Mouse (Mus musculus) limb, embryonic 13.5 days (tissue): ENCODE results near the gene Slc6a17. TPM values are rescaled to one million over a fixed set of nuclear protein-coding genes. Genes with fewer than 3 reads are reported as not detected.
A peak's percentile ranks its signal among the peaks of the same experiment; 100 is the strongest.

Source experiments
- ATAC-seq: fragments of 200-750 bp; cut with Nextera tagmentation; 2 replicates; pipeline ENCODE4 v1.8.0; 2017; ENCODE audit warnings: low read depth, moderate number of reproducible peaks, moderate TSS enrichment; ENCODE audit not compliant: low FRiP score
- H3K27ac ChIP-seq: fragments of 300-500 bp; sonication (generic); 2 replicates; pipeline ENCODE4 v1.5.1; 2015; ENCODE audit warnings: inconsistent platforms, mild to moderate bottlenecking, moderate library complexity
- H3K27me3 ChIP-seq: fragments of 300-500 bp; sonication (generic); 2 replicates; pipeline ENCODE4 v1.6.1; 2015; ENCODE audit warnings: mild to moderate bottlenecking, inconsistent platforms
- H3K36me3 ChIP-seq: fragments of 300-500 bp; sonication (generic); 2 replicates; pipeline ENCODE4 v1.6.1; 2015; ENCODE audit warnings: inconsistent platforms, mild to moderate bottlenecking, moderate library complexity
- H3K4me1 ChIP-seq: fragments of 300-500 bp; sonication (generic); 2 replicates; pipeline ENCODE4 v1.6.1; 2015; ENCODE audit warnings: inconsistent platforms
- H3K4me2 ChIP-seq: fragments of 300-500 bp; sonication (generic); replicated peaks from 2 replicates; pipeline ENCODE4 v1.6.1; 2015; ENCODE audit warnings: inconsistent platforms, mild to moderate bottlenecking, moderate library complexity
- H3K4me3 ChIP-seq: fragments of 300-500 bp; sonication (generic); 2 replicates; pipeline ENCODE4 v1.5.1; 2015; ENCODE audit warnings: moderate library complexity, mild to moderate bottlenecking, inconsistent platforms
- H3K9ac ChIP-seq: fragments of 300-500 bp; sonication (generic); 2 replicates; pipeline ENCODE4 v1.6.1; 2015; ENCODE audit warnings: mild to moderate bottlenecking, inconsistent platforms
- H3K9me3 ChIP-seq: fragments of 300-500 bp; sonication (generic); 2 replicates; pipeline ENCODE4 v1.6.1; 2016; ENCODE audit warnings: inconsistent platforms
- WGBS: fragments of 180-500 bp; shearing (Covaris S2); methylation state at CpG from one replicate; pipeline ENCODE4 v1.1.7; 2015; 5-methylcytosine and 5-hydroxymethylcytosine counted together
- polyA plus RNA-seq: library from polyadenylated mRNA; unstranded; fragments of >200 nt; fragmentation: Nextera tagmentation; extraction: Ambion mirVana; gene quantifications from 2 replicates; pipeline ENCODE4 v1.2.1, GENCODE M21; 2015

The Slc6a17 gene
- polyA plus RNA-seq, 1 experiment from 2014 or later, result 5.9 TPM

GRCm38 (mm10) chr3:107458528-107459195 lies 59.2 kb downstream of the Slc6a17 start:
- peak overlapping the region; percentile 60 for H3K9ac ChIP-seq
- H3K4me3 ChIP-seq, result peak overlapping the region; percentile 58
- H3K4me1 ChIP-seq, result peaks cover 27% of the 10 kb centered on the region
- H3K27ac ChIP-seq, result no peak overlapping the region
- H3K27me3 ChIP-seq, result peaks cover 96% of the 10 kb centered on the region
- peak overlapping the region; percentile 100 for H3K4me2 ChIP-seq
- WGBS, result under 1% methylated on average over 51 of the region's 51 CpGs
- no peaks in the 10 kb centered on the region for H3K9me3 ChIP-seq
- H3K36me3 ChIP-seq, result no peaks in the 10 kb centered on the region
- 0 out of 2 replicates have a peak, but pooled peaks have one; percentile 1 for ATAC-seq

- ATAC-seq, result no peak
- peak overlapping the region; percentile 60 for H3K9ac ChIP-seq
- peak overlapping the region; percentile 58 for H3K4me3 ChIP-seq
- peaks cover 27% of the 10 kb centered on the region for H3K4me1 ChIP-seq
- peak overlapping the region; percentile 100 for H3K4me2 ChIP-seq
- H3K27me3 ChIP-seq, result peaks cover 97% of the 10 kb centered on the region
- no peaks in the 10 kb centered on the region for H3K36me3 ChIP-seq
- 2% methylated on average over 23 of the region's 23 CpGs for WGBS
- H3K27ac ChIP-seq, result no peak overlapping the region
- H3K9me3 ChIP-seq, result no peaks in the 10 kb centered on the region
These were observed 59.7 kb downstream of the Slc6a17 start for GRCm38 (mm10) chr3:107458104-107458503.

- Histone ChIP-seq H3K4me1 (peaks cover 30% of the 10 kb centered on the region), H3K27me3 (peaks cover 62% of the 10 kb centered on the region), H3K9me3 (no peaks in the 10 kb centered on the region), H3K4me2 (no peak overlapping the region), H3K4me3 (no peak overlapping the region), H3K27ac (no peak overlapping the region), H3K36me3 (no peaks in the 10 kb centered on the region), H3K9ac (no peak overlapping the region)
- 72% methylated on average over 4 of the region's 4 CpGs for WGBS
- no peak for ATAC-seq
These were observed 63.5 kb downstream of the Slc6a17 start for GRCm38 (mm10) chr3:107454280-107454679.

- no peak overlapping the region for H3K27ac ChIP-seq
- H3K9me3 ChIP-seq, result no peaks in the 10 kb centered on the region
- peaks cover 20% of the 10 kb centered on the region for H3K4me1 ChIP-seq
- H3K36me3 ChIP-seq, result no peaks in the 10 kb centered on the region
- no peak for ATAC-seq
- H3K27me3 ChIP-seq, result peaks cover 4% of the 10 kb centered on the region; the same call in 1 of the 2 replicates
- H3K4me2 ChIP-seq, result no peak overlapping the region
- H3K9ac ChIP-seq, result no peak overlapping the region
- WGBS, result 67% methylated on average over 3 of the region's 3 CpGs
- no peak overlapping the region for H3K4me3 ChIP-seq
These were observed 71.0 kb downstream of the Slc6a17 start for GRCm38 (mm10) chr3:107446822-107447221.

- Histone ChIP-seq H3K4me1 (peaks cover under 1% of the 10 kb centered on the region; the same call in 1 of the 2 replicates), H3K27me3 (peaks cover 4% of the 10 kb centered on the region; the same call in 1 of the 2 replicates), H3K9ac (no peak overlapping the region), H3K36me3 (no peaks in the 10 kb centered on the region), H3K27ac (no peak overlapping the region), H3K4me2 (no peak overlapping the region), H3K4me3 (no peak overlapping the region), H3K9me3 (peaks cover 4% of the 10 kb centered on the region; the same call in 1 of the 2 replicates)
- no peak for ATAC-seq
- 67% methylated on average over 5 of the region's 5 CpGs for WGBS
These were observed 74.0 kb downstream of the Slc6a17 start for GRCm38 (mm10) chr3:107443866-107444265.

- Histone ChIP-seq H3K9me3 (peaks cover 5% of the 10 kb centered on the region; the same call in 1 of the 2 replicates), H3K27me3 (peaks cover 4% of the 10 kb centered on the region; the same call in 1 of the 2 replicates), H3K27ac (no peak overlapping the region), H3K4me2 (no peak overlapping the region), H3K36me3 (no peaks in the 10 kb centered on the region), H3K9ac (no peak overlapping the region), H3K4me3 (no peak overlapping the region), H3K4me1 (no peaks in the 10 kb centered on the region)
- no peak for ATAC-seq
- WGBS, result 80% methylated on average over 11 of the region's 11 CpGs
These were observed 75.6 kb downstream of the Slc6a17 start for GRCm38 (mm10) chr3:107442191-107442590.

- H3K27me3 ChIP-seq, result peaks cover 4% of the 10 kb centered on the region; the same call in 1 of the 2 replicates
- peaks cover 5% of the 10 kb centered on the region; the same call in 1 of the 2 replicates for H3K9me3 ChIP-seq
- WGBS, result 79% methylated on average over 8 of the region's 8 CpGs
- no peaks in the 10 kb centered on the region for H3K4me1 ChIP-seq
- no peaks in the 10 kb centered on the region for H3K36me3 ChIP-seq
- H3K4me2 ChIP-seq, result no peak overlapping the region
- H3K27ac ChIP-seq, result no peak overlapping the region
- ATAC-seq, result no peak
- H3K4me3 ChIP-seq, result no peak overlapping the region
- no peak overlapping the region for H3K9ac ChIP-seq
These were observed 76.5 kb downstream of the Slc6a17 start for GRCm38 (mm10) chr3:107441306-107441705.

- Histone ChIP-seq H3K9ac (no peak overlapping the region), H3K9me3 (peaks cover 5% of the 10 kb centered on the region; the same call in 1 of the 2 replicates), H3K4me1 (no peaks in the 10 kb centered on the region), H3K36me3 (no peaks in the 10 kb centered on the region), H3K27me3 (peaks cover 4% of the 10 kb centered on the region; the same call in 1 of the 2 replicates), H3K27ac (no peak overlapping the region), H3K4me3 (no peak overlapping the region), H3K4me2 (no peak overlapping the region)
- no peak for ATAC-seq
- WGBS, result 89% methylated on average over 11 of the region's 11 CpGs
These were observed 78.5 kb downstream of the Slc6a17 start for GRCm38 (mm10) chr3:107439280-107439679.

GRCm38 (mm10) chr3:107437666-107438065 lies 80.2 kb downstream of the Slc6a17 start:
- WGBS, result 89% methylated on average over 2 of the region's 2 CpGs
- H3K9me3 ChIP-seq, result peaks cover 5% of the 10 kb centered on the region; the same call in 1 of the 2 replicates
- ATAC-seq, result no peak

GRCm38 (mm10) chr3:107436434-107436833 lies 81.4 kb downstream of the Slc6a17 start:
- Histone ChIP-seq H3K27me3 (no peaks in the 10 kb centered on the region), H3K4me1 (peaks cover 2% of the 10 kb centered on the region; the same call in 1 of the 2 replicates), H3K4me2 (no peak overlapping the region), H3K4me3 (no peak overlapping the region), H3K27ac (no peak overlapping the region), H3K9ac (no peak overlapping the region), H3K9me3 (peaks cover 5% of the 10 kb centered on the region; the same call in 1 of the 2 replicates), H3K36me3 (no peaks in the 10 kb centered on the region)
- 52% methylated on average over 6 of the region's 6 CpGs for WGBS
- ATAC-seq, result no peak

More at GRCm38 (mm10) chr3:107437666-107438065, 80.2 kb downstream of the Slc6a17 start:
- Histone ChIP-seq H3K9ac (no peak overlapping the region), H3K4me2 (no peak overlapping the region), H3K36me3 (no peaks in the 10 kb centered on the region), H3K27me3 (no peaks in the 10 kb centered on the region), H3K4me1 (no peaks in the 10 kb centered on the region), H3K27ac (no peak overlapping the region), H3K4me3 (no peak overlapping the region)

- Histone ChIP-seq H3K27ac (no peak overlapping the region), H3K9ac (no peak overlapping the region), H3K4me1 (peaks cover 10% of the 10 kb centered on the region; the same call in 1 of the 2 replicates), H3K4me2 (no peak overlapping the region), H3K4me3 (no peak overlapping the region), H3K27me3 (0 out of 2 replicates have a peak, but pooled peaks cover 3% of the 10 kb centered on the region), H3K36me3 (no peaks in the 10 kb centered on the region), H3K9me3 (no peaks in the 10 kb centered on the region)
- WGBS, result 64% methylated on average over 9 of the region's 9 CpGs
- ATAC-seq, result no peak
These were observed 84.2 kb downstream of the Slc6a17 start for GRCm38 (mm10) chr3:107433614-107434013.

- Histone ChIP-seq H3K9me3 (no peaks in the 10 kb centered on the region), H3K4me3 (no peak overlapping the region), H3K27ac (no peak overlapping the region), H3K27me3 (0 out of 2 replicates have a peak, but pooled peaks cover 3% of the 10 kb centered on the region), H3K4me1 (peaks cover 10% of the 10 kb centered on the region; the same call in 1 of the 2 replicates), H3K4me2 (no peak overlapping the region), H3K9ac (no peak overlapping the region), H3K36me3 (no peaks in the 10 kb centered on the region)
- ATAC-seq, result peak; percentile 83
- 0% methylated on average over 1 of the region's 1 CpGs for WGBS
These were observed 86.5 kb downstream of the Slc6a17 start for GRCm38 (mm10) chr3:107431268-107431667.
